In the genomic region with DNA sequence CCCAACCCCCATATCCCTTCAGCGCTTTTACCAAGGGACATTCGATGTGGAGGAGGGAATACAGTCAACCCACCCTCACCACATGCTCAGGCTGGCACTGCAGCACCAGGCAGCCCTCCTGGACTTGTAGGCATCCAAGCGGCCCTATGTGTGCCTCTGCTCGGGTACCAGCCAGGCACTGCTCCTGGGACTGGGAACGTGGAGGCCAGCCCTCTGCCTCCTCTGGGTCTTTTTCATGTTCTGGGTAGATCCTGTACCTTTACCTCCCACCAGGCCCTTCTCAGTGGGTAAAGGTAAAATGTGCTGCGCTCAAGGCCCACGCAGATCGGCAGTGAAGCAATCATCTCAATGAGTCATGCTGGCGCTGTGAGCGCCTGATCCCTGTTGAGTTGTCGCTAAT, we compare ENCODE assay signal across 23 mouse cellular contexts. TPM values are rescaled to one million over a fixed set of nuclear protein-coding genes. Genes with fewer than 3 reads are reported as not detected.
A peak's percentile ranks its signal among the peaks of the same experiment; 100 is the strongest.
DNase-seq lines count a peak whose midpoint lies in the region; TF ChIP-seq lines count a peak whose summit lies in the region.
"Had no signal": no experiment of that assay in that cellular context is flagged by ENCODE, and none has a peak within 500 bp of the region (broad histone marks: within the 10 kb centered on the region; RNA-seq: fewer than 3 reads in every experiment).

No protein-coding gene starts in this region.

- no peak overlapping the region for H3K4me3 ChIP-seq in cortical plate, adult 2 months (ENCODE audit: insufficient read depth, low read length)
- H3K4me3 ChIP-seq: forebrain, embryonic 10.5 days; forebrain, embryonic 13.5 days; heart, embryonic 12.5 days; heart, embryonic 15.5 days; hindbrain, embryonic 15.5 days had no signal

- TF ChIP-seq CTCF in cortical plate, adult 2 months (IDR thresholded peaks at IDR 0.05; ENCODE audit: extremely low read depth, insufficient read depth, low read length): no peak

- no peaks in the 10 kb centered on the region for H3K4me1 ChIP-seq in cortical plate, adult 2 months (ENCODE audit: control insufficient read depth, insufficient read depth, low read length)

- peak; percentile 66 to 86 for DNase-seq in layer of hippocampus, adult 18-20 months (ENCODE audit: low spot score in 2 of 2)
- no peak for DNase-seq in layer of hippocampus, postnatal 25 days (ENCODE audit: extremely low spot score in 1 of 2, low spot score in 1 of 2)
- peak; percentile 80 for DNase-seq in brain, adult 2 months (ENCODE audit: low read depth, low spot score)
- peak; percentile 62 to 75 for DNase-seq in layer of hippocampus, postnatal 36 days
- no peak for DNase-seq in heart, postnatal 36 days
- DNase-seq: adrenal gland, adult 2 months; adrenal gland, postnatal 14 days; cerebellum, adult 11-12 months; cerebellum, adult 8-10 months; cerebellum, postnatal 10 days; cerebellum, postnatal 36 days; gastrocnemius, postnatal 25 days; heart, adult 18-20 months; heart, postnatal 10 days; heart, postnatal 4 days had no signal

- intact Hi-C loops in heart, postnatal 36 days (cut with DNase I): no loop called here

- 0 out of 2 replicates have a peak overlapping the region, but pooled peaks have one; percentile 16 for H3K27ac ChIP-seq in cortical plate, adult 2 months (ENCODE audit: insufficient read depth, low read length)
- H3K27ac ChIP-seq: forebrain, embryonic 10.5 days; forebrain, embryonic 13.5 days; heart, embryonic 15.5 days; hindbrain, embryonic 15.5 days had no signal

- TF ChIP-seq POLR2A in cortical plate, adult 2 months (IDR thresholded peaks at IDR 0.05; ENCODE audit: extremely low read depth, insufficient read depth, low read length): no peak

RNA-seq across cellular contexts. Expression of a gene that starts 2.6 kb away (rescaled TPM):
- 10 to 100 TPM; 70.5 to 77.9 TPM for total RNA-seq in layer of hippocampus, adult 18-20 months (2021)
- total RNA-seq in layer of hippocampus, postnatal 25 days (2021): 10 to 100 TPM; 76.2 to 78.9 TPM
- polyA plus RNA-seq in cortical plate, adult 2 months (2012; rRNA removed): 9.5 and 24.2 TPM in 2 replicates
- total RNA-seq in layer of hippocampus, postnatal 36 days (2021): 10 to 100 TPM; 78.7 to 89.3 TPM
- total RNA-seq in heart, postnatal 36 days (2021): 1 to 10 TPM; 1.0 to 1.1 TPM
- total RNA-seq: MEL had no signal
- polyA plus RNA-seq: CD4-positive, CD25-positive, alpha-beta regulatory T cell, adult 4 months had no signal

RNA-seq across cellular contexts. Expression of a gene that starts 22.8 kb away (rescaled TPM):
- total RNA-seq in layer of hippocampus, adult 18-20 months (2021): 1 to 10 TPM; 1.3 to 1.9 TPM
- 1 to 10 TPM; 1.7 to 3.4 TPM for total RNA-seq in layer of hippocampus, postnatal 25 days (2021)
- polyA plus RNA-seq in cortical plate, adult 2 months (2012; rRNA removed): 1.4 and 2.5 TPM in 2 replicates
- total RNA-seq in layer of hippocampus, postnatal 36 days (2021): 1 to 10 TPM; 1.5 to 1.8 TPM
- total RNA-seq in heart, postnatal 36 days (2021): under 1 TPM; 0.19 to 0.61 TPM
- polyA plus RNA-seq: heart, embryonic 12.5 days; heart, embryonic 15.5 days had no signal

Comparison
In these comparisons a context has a peak if more than half of its experiments do, and no peak if none do; other contexts are left out.
1. DNase-seq: peak in layer of hippocampus, adult 18-20 months (2 of 2), brain, adult 2 months (single experiment) and layer of hippocampus, postnatal 36 days (2 of 2); none in layer of hippocampus, postnatal 25 days (0 of 2) and heart, postnatal 36 days (0 of 2).
2. RNA of a gene that starts 2.6 kb away (total RNA-seq): 78.7 to 89.3 TPM in layer of hippocampus, postnatal 36 days, 76.2 to 78.9 TPM in layer of hippocampus, postnatal 25 days and 70.5 to 77.9 TPM in layer of hippocampus, adult 18-20 months; 1.0 to 1.1 TPM in heart, postnatal 36 days; every median in the first group is over 10 times any median in the second.